Mouse (Mus musculus) heart, postnatal 0 days (tissue): Measurements from ENCODE around the gene Gm9046.

Experiments used
- CTCF ChIP-seq: IDR thresholded peaks from 2 replicates; pipeline ENCODE4 v1.5.1; 2016; ENCODE audit warnings: antibody characterized with exemption, control low read depth, low read depth
- EP300 ChIP-seq: IDR thresholded peaks from 2 replicates; pipeline ENCODE4 v1.6.1; 2016; ENCODE audit warnings: antibody characterized with exemption, low read depth

- TF ChIP-seq CTCF (no peak), EP300 (no peak)
Observed at GRCm38 (mm10) chr10:118294938-118295337, 48.1 kb downstream of the Gm9046 start, which contains the start of gene Iltifb.
